Mouse (Mus musculus) T-helper 2 cell (primary cell): ENCODE data around the gene Vac14.
"Not testable (repeated sequence)": the region's sequence is repeated elsewhere in the genome, so short reads cannot be mapped to it uniquely, and the experiment has no call there.

ENCODE experiments used
- in situ Hi-C: fragments of 300-600 bp; cut with MboI, MseI; formaldehyde crosslinking; loops from one replicate; pipeline ENCODE4 v1.15.1; 2025; ENCODE audit warnings: high pct_unique_total_duplicates

Vac14 gene

GRCm38 (mm10) chr8:110646064-110646463 lies 27.7 kb downstream of the Vac14 start:
- in situ Hi-C loops = loop anchor here (25.0 kb wide), 1 partner anchor 441 kb away; the partner anchor contains the start of genes Clec18a and Pdpr

GRCm38 (mm10) chr8:110648577-110648976 lies 30.2 kb downstream of the Vac14 start:
- in situ Hi-C loops = loop anchor here (25.0 kb wide), 1 partner anchor 439 kb away; the partner anchor contains the start of genes Clec18a and Pdpr

- in situ Hi-C loops = loop anchor here (25.0 kb wide), 1 partner anchor 438 kb away; the partner anchor contains the start of genes Clec18a and Pdpr
These were observed 30.9 kb downstream of the Vac14 start for GRCm38 (mm10) chr8:110649286-110649685.

GRCm38 (mm10) chr8:110650838-110651237 lies 32.5 kb downstream of the Vac14 start:
- in situ Hi-C loops = no loop called here

- in situ Hi-C loops = no loop called here
These were observed 33.5 kb downstream of the Vac14 start for GRCm38 (mm10) chr8:110651847-110652246.

- in situ Hi-C loops = no loop called here
These were observed 36.0 kb downstream of the Vac14 start for GRCm38 (mm10) chr8:110654075-110655060.

GRCm38 (mm10) chr8:110655827-110656226 lies 37.4 kb downstream of the Vac14 start:
- in situ Hi-C loops = no loop called here

- in situ Hi-C loops = no loop called here
These were observed 39.3 kb downstream of the Vac14 start for GRCm38 (mm10) chr8:110657661-110658060.

- in situ Hi-C loops = no loop called here
These were observed 41.7 kb downstream of the Vac14 start for GRCm38 (mm10) chr8:110660121-110660520.

GRCm38 (mm10) chr8:110662545-110662944 lies 44.2 kb downstream of the Vac14 start:
- in situ Hi-C loops = no loop called here

GRCm38 (mm10) chr8:110663015-110663742 lies 44.8 kb downstream of the Vac14 start:
- in situ Hi-C loops = no loop called here

- in situ Hi-C loops = no loop called here
These were observed 46.0 kb downstream of the Vac14 start for GRCm38 (mm10) chr8:110664202-110664896.

GRCm38 (mm10) chr8:110665000-110665399 lies 46.6 kb downstream of the Vac14 start:
- in situ Hi-C loops = no loop called here

GRCm38 (mm10) chr8:110667590-110668177 lies 49.3 kb downstream of the Vac14 start:
- in situ Hi-C loops = not testable (repeated sequence)

- in situ Hi-C loops = no loop called here
These were observed 51.7 kb downstream of the Vac14 start for GRCm38 (mm10) chr8:110669932-110670628.

- in situ Hi-C loops = no loop called here
These were observed 52.9 kb downstream of the Vac14 start for GRCm38 (mm10) chr8:110671309-110671708.

GRCm38 (mm10) chr8:110672133-110672532 lies 53.7 kb downstream of the Vac14 start:
- in situ Hi-C loops = no loop called here

GRCm38 (mm10) chr8:110673168-110673567 lies 54.8 kb downstream of the Vac14 start:
- in situ Hi-C loops = no loop called here

- in situ Hi-C loops = no loop called here
These were observed 56.2 kb downstream of the Vac14 start for GRCm38 (mm10) chr8:110674589-110674988.

GRCm38 (mm10) chr8:110676702-110677101 lies 58.3 kb downstream of the Vac14 start:
- in situ Hi-C loops = no loop called here
